Mouse (Mus musculus) cerebellum, adult 9-10 months (tissue): ENCODE measurements around the gene Aup1.

Experiments used
- DNase-seq: peaks from one replicate; pipeline ENCODE4 v3.0.0; 2022

The Aup1 gene

DNA sequence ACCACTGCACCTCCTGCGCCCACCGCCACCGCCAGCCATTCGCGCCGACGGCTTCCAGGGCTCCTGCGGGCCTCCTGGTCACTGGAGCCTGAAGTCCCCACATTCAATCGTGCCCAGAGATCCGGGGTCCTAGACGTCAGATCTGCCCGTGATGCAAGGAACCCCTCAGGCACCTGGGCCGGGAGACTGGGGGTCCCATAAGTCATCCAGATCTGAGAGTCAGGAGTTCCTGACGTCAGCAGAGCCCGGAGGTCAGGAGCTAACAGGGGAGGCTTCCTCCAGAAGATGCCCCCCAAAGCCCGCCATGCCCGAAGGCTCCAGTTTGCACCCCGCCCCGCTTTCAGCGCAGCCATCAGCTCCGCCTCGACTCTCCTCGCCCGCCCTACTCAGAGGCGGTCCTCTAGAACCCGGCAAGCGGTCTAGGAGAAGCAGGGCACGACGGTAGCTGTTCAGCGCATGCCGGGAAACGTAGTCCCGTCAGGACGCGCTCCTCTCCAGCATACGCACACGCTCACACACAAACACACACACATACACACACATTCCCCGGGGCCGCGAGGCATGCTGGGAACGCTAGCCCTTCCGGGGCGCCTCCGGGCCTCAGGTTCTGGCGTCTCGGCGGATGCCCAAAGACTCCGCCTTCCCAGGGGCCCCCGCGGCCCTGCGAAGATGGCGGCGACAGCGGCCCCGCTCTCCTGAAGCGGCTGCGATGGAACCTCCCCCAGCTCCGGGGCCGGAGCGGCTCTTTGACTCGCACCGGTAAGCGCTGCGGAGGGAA, at the start of gene Aup1:
Gene Aup1, plus strand, starts transcription at position 448 of the 778 bp plus-strand sequence.
- peak; percentile 96 for DNase-seq

DNA sequence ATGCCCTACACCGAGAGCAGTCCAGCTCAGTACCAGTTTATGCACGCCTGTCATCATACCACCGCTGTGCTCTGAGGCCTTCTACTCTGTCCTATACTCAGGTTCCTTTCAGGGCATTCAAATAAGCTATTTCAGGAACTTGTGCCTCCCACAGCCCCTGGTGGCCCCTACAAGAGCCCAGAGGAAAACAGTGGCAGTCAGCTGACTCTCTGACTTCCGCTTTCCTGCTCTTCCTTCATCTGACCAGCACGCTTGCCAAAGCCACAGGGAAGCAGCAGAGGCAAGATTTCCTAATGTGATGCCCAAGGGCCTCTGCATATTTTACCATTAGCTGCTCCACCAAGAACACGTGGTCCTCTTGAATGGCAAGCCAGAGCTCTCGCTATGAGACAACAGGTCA, 49.4 kb upstream of the Aup1 start:
- no peak for DNase-seq

DNA sequence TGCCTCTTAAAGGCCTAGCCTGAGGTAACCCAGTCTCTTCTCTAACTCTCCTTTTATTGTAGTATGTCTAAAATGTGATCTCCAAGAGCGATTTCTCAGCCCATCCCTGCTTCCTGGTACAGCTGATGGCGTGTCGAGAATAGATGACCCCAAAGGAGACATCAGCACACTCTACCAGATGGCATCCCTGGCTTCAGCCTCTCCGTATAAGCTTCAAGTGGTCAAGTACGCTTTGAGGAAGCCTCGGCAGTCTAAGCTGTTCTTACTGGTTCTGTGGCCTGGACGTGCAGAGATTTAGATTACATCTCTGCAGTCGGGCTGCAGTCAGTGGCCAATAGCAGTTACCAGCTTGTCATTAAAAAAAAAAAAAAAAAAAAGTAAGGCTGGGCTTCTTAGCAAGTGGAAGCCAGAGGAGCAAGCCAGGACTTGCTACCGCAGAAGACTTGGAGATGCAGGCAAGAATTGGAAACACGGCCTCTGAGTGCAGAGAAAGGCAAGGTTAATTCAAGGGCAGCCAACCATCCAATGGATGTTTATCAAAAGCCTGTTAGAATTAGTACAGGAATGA, 48.8 kb upstream of the Aup1 start:
- DNase-seq = no peak

DNA sequence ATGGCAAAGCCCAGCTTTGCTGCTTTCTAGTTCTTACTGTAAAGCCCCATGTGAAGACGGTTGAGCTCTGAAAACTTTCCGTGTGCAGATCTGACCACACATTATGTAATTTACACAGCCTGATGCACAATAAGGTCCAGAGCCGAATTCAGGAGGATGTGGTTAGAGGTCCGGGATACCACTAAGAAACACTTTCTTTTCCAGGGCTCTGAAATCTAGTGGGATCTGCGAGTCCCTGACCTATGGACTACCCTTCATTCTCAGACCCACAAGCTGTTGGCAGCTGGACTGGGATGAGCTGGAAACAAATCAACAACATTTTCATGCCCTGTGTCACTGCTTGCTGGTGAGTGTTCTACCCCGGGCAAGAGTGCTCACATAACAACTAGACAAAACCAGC, 48.2 kb upstream of the Aup1 start:
- DNase-seq = no peak

DNA sequence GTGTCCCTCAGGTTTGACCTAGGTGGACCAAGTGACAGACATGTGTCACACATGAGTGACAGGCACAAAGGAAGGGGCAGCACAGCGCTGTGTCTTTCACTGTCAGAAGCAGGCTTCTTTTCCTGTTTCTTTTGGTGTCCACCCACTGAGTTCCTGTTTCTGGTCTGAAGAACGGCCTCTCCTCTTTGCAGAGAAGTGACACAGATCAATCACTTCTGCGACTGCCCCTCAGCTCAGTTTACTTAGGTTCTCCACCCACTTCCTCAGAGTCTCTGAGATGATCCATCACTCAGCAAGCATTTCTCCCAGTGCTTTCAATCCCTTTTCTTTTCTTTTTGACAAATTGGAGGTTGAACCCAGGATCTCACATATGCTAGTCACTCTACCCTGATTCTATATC, 45.7 kb upstream of the Aup1 start:
- no peak for DNase-seq

DNA sequence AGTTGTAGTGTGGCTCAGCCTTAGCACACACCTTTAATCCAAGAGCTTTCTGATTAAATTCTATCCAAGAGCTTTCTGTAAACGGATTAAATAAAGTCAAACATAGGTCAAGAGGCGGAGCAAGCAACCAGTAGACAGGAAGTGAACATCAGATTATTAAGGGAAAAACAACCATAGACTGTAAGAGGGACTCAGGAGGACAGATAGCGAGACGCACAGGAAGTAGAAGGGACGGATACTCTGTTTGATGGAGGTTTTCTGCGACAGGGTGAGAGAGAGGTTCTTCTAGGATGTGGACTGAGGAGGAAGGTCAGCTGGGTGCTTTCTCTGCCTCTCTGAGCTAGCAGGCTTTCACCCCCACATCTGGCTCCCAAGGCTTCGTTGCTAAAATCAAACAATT, 44.3 kb upstream of the Aup1 start:
- no peak for DNase-seq

DNA sequence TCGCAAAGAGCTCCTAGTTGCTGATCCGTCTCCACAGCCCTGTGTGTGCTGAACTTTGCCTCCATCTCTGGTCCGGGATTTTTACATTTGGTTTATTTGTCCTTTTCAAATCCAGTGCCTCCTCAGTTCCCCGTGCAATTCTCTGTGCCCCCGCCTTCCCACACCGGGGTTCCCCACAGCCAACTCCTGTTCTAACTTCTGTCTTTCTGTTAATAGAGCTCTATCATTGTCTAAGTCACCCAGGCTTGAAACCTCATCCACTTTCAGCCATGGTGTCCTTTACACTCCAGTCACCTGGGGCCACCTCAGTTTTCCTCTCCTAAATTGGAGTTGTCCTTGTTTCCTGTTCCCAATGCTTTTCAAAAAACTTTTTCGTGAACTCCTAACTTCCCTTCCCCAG, 43.1 kb upstream of the Aup1 start:
- DNase-seq = no peak

DNA sequence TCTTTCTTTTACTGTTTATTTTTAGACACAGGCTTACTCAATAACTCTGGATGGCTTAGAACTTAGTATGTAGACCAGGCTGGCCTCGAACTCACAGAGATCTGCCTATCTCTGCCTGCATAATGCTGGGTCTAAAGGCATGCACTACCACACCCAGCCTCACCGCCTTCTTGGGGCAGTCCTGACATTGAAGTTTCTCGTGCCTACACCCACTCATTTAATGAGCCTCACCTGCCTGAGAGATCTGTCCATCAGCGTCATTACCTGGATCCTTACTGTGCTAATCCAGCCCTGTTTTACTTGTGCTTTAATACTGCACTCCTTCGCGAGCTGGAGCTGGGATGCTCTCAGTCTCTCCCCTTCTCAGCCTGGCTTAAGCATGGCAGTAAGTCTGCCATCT, 42.6 kb upstream of the Aup1 start:
- DNase-seq = no peak

DNA sequence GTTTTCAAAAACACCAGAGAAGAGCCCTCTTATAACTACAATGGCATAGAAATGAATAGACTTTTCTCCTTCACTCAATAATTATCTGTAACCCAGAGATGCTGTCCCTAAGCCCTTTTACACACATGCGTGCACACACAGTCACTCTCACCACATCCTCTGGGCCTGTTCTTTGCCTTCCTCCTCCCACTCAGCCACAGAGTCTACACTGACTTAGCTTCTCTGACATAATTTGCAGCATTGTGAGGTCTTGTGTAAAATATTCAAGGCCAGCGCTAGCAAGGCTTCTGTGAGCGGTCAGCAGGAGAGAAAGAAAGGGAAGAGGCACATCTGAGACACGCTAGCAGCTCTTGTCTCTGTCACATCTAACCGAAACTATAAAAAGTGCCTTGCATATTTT, 40.9 kb upstream of the Aup1 start:
- no peak for DNase-seq

DNA sequence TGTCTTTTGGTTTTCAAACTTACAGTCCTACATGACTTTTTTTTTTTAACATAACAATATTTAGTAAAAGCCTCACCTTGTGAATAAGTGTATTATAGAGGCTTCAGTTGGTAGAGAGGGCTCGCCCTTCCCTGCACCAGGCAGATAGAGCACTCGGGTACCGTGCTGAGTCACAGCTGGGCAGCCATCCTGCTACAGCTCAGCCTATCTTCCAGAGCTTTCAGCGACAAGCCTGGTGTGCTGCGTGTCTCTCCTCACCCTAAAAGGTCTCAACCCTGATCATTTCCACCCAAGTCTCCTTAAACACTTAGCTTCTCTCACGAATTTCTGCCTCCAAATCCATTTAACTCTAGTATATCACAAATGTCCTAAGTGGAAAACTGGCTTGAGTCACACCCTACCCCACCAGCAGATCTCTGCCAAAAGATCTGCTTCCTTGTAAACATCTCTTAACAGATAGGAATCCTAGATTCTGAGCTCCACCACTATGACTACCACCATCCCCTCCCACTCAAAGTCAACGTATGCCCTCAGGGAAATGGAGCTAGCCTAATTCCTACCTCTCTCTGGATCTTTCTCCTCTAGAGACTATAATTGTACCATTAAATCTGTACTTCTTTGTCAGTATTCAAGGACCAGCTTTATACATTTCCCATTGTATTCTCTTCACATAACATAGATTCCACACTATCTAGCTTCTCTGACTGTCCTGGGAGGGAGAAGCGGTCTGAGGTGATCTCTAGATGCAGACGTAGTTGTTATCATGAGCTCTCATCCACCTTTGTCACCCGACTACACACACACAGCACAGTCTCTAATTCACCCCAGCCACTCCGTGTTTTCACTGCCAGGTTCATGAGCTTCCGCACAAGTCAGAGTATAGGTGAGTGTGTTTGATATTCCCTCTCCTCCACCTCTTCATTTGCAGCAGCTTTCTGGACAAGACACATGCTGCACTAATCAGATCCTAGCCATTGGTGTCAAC, 39.5 kb upstream of the Aup1 start:
- no peak for DNase-seq

DNA sequence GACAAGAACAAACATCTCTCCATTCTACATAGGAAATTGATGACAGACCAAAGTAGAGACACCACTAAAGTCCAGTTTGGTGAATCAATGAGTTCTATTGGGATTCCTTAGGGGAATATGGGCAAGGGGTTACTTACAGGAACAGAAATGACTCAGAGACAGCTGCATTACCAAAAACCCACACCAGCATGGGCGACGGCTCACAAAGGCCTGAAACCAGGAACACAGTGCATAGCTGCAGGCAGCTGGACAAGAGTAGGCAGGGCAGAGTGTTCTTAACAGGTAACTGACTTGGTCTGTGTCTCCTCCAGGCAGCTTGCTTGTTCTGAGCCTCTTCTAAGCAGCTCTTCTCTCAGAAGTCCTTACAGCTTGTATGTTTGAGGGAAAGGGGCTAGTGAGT, 38.6 kb upstream of the Aup1 start:
- no peak for DNase-seq

DNA sequence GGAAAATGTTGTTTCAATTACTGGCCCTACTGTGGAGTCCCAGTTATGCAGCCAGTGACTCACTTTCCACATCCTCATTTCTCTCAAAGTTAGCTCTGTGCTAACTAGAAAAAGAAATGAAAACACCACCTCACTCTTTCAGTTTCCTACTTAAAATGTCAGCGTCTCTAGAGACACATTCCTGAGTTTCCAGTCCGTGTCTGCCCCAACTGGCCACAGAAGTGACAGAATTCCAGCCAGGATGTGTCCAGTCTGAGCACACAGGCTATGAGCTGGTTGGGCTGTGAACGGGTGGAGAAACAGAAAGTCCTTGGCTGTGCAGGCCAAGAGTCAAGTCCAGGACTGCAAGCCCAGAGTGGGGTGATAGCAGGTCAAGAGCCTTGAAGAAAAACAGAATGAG, 37.1 kb upstream of the Aup1 start:
- no peak for DNase-seq

DNA sequence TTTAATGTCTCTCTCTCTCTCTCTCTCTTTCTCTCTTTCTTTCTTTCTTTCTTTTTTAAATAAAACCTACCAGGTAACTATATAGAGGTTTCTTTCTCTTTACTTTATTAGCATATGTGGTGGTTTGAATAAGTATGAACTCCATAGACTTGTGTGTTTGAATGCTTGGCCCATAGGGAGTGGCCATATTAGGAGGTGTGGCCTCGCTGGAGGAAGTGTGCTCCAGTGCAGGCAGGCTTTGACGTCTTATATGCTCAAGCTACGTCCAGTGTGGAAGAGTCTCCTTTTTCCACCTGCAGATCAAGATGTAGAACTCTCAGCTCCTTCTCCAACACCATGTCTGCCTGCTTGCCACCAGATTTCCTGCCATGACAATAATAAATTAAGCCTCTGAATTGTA, 35.3 kb upstream of the Aup1 start:
- no peak for DNase-seq

DNA sequence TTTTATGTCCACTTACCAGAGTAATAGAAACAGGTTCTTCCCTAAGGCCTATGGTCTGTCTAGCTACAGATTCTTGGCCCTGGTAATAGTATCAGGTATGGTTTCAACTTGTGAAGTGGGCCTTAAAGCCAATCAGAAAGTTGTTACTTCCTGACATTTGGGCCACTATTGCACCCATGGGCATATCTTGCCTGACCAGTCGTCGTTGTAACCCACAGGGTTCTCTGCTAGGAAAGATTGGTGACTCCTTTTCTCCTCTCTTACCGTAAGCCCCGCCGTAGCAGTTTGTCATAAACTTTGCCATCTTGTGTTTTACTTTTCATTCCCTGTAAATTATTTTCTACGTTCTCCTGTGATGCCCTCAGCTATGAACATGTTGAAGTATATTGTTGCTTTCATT, 34.2 kb upstream of the Aup1 start:
- DNase-seq = no peak

DNA sequence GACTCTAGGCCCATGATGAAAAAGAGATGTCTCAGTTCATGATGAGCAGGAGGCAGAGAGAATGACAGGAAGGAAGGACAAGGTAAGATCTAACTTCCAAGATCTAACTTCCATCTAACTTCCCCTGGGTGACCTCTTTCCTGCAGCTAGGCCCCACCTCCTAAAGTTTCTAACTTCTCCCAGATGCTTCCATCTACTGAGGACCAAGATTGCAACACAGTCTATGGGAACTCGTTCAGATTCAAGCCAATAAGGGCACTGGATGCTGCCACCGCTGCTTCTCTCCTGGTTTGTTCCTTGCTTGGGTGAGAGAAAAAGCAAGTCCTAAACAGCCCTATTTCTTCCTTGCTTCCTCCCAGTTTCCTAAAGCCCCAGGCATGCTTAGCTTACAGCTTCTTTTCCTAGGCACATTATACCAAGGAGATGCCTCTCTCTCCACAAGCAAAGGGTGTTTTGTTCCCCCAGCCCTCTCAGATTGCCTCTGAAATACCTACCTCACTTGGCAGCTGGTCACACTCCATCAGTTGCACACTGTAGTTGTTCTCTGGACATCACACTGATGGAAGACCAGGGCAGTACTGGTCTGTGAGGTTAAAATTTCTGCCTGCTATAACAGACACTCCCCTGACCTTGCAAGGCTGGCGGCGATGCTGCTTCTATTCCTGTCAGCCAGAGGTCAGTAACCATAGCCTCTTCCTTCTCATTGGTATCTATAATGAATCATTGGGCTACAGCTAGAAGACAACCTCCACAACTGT, 33.3 kb upstream of the Aup1 start:
- no peak for DNase-seq

DNA sequence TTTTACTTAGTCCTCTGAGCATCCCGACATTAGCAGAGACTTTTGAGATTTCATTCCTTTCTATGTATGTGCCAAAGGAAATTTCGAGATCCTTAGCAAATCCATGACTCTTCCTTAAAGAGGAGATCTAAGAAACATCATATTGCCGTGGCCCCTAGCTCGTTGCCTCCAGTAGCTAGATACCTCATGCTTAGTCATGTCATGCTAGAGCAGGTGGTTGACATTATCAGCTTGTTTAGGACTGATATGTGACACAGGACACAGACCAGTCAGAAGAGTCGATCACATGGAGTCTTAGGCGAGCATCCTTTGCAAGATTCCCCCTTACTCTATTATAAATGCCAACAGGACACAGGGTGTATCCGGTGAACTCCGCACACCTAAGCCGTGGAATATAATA, 31.3 kb upstream of the Aup1 start:
- no peak for DNase-seq

DNA sequence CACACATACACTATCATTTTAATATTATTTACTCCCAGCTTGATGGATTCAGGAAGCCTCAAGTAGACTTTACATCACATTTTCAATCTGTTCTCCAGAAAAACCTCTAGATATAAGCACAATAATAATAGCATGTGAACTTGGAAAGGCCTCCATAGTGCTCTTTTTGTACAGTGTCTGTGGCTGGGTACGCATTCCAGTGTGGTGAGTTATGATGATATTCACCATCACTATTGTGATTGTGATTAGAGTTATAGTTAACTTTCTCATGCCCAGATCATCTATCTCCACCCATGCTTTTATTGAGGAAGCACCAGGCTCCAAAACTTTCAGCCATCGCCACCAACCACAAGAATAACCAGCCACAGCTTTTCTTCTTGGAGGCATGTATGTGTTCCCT, 30.5 kb upstream of the Aup1 start:
- DNase-seq = no peak

DNA sequence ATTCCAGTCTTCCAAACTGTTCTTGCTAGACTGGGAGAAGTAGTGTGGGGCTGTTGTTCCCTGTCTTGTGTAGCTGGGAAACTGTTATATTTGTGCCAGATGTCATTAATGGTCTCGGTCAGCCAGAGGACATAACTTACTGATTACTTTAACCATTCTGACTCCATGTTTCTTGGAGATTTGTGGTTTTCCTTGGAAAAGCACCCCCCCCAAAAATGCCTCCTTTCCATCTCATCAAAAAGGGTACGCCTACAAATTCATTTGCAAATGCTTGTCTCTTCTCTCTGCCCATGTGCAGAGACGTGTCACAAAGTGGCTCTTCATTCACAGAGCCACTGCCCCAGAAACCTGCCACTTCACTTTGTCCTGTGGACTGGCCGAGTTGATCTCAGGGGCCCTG, 29.9 kb upstream of the Aup1 start:
- DNase-seq = no peak

DNA sequence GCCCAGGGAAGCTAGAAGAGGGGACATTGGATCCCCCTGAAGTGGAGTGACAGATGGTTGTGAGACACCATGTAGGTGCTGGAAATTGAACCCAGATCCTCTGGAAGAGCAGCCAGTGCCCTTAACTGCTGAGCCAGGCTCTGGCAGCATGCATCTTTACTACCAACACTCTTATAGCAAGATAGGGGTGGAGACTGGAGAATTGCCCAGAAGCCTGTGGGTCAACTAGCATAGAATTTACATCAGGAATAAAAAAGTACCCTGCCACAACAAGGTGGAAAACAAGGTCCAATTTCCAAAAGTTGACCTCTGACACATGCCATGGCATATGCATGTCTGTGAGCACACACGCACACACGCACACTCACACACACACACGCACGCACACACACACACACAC, 29.1 kb upstream of the Aup1 start:
- no peak for DNase-seq

DNA sequence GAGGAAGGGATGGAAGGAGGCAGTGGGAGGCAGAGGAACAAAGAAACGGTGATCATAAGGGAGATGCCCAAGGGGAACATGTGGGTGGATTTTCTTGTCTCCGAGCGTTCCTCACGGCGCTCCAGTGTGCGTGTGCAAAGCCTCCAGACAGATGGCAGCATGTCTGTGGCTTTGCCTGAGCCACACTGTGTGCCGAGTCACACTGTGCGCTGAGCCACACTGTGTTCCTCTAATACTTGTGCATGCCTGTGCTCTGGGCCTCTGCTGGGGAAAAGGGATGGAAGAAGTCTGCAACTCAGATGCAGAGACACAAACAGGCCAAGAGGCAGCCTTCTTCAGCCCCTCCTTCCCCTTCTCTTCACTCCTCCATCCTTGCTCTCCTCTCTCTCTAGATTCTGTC, 27.0 kb upstream of the Aup1 start:
- no peak for DNase-seq

DNA sequence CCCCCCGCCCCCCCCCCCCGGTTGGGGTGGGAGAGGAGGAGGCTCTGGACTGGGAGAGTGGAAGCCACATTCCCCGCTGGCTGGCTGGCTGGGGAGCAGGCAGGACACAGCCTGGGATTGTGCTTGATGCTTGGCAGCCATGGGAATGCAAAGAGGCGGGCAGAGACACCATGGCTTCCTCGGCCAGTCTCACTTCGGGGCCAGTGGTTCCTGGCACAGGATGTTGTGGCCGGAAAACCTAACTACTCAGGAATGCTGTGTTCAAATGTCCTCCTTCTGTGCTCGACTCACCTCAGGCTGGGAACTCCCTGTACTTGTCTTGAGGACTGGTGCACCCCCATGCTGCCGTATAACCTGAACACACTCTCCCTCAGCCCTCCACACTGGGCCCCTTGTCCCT, 26.6 kb upstream of the Aup1 start:
- no peak for DNase-seq

DNA sequence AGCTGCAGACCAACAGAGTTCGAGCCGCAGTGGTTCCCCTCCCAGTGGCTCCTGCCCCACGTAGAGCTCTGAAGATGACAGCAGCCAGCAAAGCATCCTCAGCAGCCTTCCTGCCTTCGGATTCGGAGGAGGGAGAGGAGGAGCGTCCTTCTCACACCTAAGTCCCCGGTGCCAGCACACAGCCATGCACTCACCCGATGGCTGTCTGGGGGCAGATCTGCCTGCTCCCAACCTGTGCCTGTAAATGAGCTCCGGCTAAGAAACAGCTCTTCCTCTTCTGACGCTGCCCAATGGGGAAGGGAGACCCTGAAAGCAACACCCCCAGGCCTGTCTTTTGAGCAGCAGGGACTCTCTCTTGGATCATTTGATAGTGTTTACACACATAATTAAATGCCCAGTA, 24.5 kb upstream of the Aup1 start:
- no peak for DNase-seq

DNA sequence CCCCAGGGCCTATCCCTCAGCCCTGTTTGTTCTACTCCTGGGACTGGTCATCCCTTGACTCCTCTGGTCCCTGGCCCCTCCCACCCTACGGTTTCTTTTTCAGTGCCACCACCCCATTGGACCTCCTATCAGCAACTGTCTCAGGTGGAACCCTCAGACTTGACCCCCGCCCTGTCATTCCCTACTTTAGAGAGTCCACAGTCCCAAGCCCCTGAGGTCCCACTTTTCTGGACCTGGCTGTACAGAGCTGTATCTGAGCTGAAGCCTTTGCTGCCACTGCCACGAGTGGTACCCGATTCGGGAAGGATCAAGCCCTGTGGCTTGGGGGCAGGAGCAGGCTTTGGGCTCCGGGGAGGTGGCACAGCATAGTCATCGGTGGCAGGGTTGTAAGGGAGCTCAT, 23.2 kb upstream of the Aup1 start:
- no peak for DNase-seq
